Mouse (Mus musculus) lung, postnatal 4 days (tissue): Measurements from ENCODE around the gene Gpr179.
A peak's percentile ranks its signal among the peaks of the same experiment; 100 is the strongest.
"Not testable (repeated sequence)": the region's sequence is repeated elsewhere in the genome, so short reads cannot be mapped to it uniquely, and the experiment has no call there.

Experiments used
- DNase-seq, 2 experiments: peaks; one replicate each; pipeline ENCODE4 v3.0.0; 2021

Gene Gpr179

DNA sequence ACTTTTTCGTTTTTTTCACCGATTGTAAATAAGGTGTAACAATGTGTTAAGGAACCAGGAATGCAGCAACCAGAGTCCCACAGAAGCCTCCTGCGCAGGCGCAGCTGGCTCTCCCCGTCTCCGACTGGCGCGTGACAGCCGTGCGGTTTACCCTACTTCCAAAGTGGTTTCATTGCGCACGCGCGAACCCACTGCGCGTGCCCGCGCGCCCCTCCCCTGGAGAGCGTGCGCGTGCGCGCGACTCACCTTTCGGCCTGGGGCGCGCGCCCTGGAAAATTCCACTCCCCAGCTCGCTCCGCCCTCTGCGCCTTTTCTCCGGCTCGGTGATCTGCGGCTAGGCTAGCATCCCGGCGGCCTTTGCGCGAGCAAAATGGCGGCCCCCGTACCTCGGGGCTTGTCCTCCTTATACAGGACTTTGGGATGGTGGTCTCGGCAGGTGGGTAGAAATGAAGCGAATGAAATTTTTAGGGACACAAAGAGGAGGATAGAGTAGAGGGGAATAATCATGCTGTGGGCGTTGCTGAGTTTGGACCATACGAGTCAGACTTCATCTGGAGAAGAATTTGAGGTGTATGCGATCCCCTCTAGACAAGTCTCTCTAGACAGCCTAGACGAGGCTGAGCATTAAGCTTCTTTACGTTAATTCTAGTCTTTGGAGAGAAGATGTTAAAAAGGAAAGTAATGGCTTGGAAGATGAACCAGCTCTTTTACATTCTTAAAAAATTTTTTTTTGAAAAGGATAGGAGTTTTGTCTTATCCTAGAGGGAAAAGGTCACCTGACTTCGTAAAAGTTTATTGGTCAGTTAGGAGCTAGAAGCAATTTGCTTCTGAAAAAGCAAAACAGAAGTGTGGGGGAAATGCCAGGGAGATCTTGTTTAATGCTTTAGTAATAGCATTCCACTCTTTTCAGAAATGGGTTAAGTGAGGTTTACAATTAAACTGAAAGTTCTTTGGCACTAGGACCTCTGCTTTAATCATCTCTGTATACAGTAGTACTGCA lies 36.1 kb downstream of the Gpr179 start, which contains the start of gene Mrpl45:
Gene Mrpl45 (plus strand): TSS at position 213 of the 1,000 bp plus-strand sequence.
- peak; percentile 99 for DNase-seq

DNA sequence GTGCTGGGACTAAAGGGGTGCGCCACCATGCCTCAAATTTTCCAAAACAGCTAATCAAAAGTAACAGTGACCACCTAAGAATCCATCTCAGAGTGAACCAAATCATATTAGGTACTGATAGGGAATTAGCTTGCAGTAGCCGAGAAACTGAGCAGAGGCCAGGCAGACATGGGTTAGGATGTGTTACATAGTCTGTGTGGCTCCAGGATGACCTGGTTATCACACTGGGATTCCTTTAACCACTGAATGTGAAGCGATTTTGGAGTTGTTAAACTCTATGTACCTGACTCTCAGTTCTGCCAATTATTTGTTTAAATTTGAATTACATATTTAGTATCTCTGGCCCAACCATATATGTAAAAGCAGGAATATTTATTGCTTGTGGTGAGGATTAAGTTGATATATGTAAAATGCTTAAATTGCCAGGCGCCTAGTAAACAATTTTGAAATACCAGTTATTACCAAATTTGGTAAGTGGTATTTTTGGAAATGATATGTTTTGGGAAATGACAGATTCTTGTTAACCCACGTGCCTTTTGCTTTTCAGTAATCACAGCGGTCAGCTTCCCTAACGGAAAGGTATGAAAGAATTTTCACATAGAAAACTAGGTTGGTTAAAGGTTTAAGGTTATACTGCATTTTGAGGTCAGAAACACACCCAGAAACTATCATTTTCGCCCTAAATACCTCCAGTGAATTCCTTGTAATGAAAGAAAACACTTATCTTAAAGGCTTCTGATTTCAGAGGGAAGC lies 37.0 kb downstream of the Gpr179 start:
- DNase-seq: no peak

DNA sequence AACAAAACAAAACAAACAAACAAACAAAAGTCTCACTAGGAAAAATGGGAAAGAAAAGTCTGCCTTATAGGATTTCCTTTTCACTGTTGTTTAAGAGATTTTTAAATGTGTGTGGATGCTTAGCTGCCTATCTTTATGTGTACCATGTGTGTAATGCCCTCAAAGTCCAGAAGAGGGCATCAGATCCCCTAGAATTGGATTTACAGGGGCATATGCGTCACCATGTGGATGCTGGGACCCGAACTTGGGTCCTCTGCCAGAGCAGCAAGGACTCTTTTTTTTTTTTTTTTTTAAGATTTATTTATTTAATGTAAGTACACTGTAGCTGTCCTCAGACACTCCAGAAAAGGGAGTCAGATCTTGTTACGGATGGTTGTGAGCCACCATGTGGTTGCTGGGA lies 37.8 kb downstream of the Gpr179 start:
- no peak for DNase-seq

DNA sequence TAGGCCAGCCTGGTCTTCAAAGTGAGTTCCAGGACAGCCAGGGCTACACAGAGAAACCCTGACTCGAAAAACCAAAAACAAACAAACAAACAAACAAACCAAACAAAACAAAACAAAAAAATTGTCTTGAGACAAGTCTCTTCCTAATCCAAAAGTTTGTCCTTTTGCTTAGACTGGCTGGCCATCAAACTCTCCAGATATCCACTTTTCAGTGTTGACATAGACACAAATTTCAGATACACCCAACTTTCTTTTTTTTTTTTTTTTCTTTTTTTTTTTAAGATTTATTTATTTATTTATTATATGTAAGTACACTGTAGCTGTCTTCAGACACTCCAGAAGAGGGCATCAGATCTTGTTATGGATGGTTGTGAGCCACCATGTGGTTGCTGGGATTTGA lies 39.0 kb downstream of the Gpr179 start:
- not testable (repeated sequence) for DNase-seq

DNA sequence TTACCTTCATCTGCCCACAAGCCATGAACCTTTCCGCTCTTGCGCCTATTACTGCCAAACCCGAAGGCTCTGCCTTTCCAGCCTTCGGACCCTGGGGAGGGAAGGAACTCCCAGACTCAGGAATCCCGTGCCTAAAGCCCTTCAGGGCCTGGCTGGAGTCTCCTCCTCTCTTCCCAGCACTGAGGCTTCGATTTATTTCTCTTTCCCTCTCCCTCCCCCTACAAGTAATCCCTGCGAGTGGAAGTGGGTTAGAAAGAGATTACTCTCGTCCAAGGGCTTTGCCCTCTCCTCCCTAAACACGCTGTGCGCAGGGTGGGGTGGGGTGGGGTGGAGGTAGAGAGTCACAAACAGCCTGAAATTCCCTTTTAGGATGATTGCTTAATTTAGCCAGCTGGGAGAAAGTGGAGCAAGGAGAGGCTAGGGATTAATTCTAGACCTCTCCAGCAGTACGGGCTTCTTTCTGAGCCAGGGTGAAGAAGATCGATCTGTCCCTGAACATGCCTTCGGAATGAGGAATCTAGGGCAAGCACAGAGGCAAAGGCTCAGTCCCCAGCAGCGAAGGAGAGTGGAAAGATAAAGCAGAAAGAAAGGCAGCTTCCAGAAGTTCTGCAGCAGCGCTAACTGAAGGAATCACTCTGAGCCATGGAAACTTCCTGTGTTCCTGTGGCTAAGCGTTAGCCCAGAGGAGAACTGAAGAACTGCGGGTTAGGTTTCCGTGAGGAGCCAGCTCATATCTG lies 40.8 kb downstream of the Gpr179 start:
- peak in 1 of 2 experiments; percentile 39 for DNase-seq

DNA sequence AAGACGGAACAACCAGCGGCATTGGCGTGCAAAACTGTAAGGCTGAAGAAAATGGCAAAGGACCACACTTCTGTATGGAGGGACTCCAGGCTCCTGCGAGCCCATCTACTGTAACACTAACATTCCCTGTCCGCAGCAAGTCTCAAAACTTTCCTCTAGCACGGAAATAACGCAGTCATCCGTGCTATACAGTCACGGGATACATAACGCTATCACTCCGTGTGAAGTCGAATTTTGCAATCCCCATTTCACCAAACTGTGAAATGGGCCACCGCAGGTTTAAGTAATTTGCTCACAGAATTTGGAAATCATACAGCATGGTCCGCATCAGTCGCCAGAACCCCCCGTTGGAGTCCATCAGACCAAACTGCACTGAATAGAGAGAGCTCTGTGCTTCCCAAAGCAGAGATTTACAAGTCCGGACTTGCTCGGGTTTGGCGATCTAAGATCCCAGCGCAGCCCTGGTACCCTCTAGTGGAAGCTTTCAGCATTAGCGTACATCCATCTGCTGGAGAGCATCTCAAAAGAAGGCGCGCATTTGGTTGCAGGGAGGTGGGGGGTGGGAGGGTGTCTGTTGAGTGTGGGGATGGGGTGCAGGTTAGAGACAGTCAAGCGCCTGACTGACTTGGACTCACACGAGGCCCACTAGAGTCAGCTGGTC lies 41.8 kb downstream of the Gpr179 start:
- DNase-seq: peak; percentile 83 to 84

DNA sequence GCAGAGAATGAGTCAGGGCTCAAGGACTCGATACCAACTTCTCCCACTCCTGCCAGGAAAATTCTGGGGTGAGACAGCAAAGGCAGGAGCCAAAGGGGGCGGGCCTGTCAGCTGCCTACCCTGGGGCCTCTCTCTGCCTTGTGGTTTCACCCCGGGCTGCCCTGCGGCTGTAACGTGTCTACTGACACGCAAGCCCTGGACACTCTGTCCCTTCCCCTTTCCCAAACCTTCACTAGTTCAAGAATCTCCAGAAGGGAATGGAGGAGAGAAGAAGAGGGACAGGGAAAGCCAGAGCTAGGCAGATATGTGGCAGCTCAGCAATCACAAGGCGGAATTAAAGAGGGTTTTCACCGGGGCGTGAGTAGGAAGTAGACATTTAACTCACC lies 42.4 kb downstream of the Gpr179 start:
- DNase-seq: peak; percentile 80 to 91

DNA sequence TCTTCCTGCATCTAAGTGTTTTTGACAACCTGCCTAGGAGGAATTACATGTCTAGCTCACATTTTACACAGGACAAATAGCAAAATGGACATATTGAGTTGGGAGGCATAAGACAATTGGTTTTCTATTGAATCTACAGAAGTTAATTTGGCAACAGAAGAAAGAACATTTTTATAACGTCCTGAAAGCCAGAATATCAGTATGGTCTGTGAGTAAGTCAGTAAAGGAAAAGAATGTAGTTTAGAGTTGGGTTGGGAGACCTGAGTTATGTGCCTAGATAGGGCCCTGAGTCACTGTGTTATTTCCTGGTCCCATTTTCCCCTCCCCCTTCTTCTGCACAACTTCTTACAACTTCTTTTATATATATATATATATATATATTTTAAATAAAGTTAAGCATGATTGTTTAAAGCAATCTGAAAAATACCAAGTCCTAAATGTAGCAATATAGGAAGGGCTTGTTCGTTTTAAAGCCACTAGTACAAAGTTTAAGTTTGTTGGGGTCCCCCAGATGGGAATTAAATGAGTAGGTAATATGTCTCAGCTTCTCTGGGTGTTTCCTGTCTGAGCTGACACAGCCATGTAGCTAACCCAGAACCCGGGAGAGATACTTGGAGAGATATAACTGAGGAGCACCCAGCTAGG lies 42.9 kb downstream of the Gpr179 start:
- DNase-seq: no peak

DNA sequence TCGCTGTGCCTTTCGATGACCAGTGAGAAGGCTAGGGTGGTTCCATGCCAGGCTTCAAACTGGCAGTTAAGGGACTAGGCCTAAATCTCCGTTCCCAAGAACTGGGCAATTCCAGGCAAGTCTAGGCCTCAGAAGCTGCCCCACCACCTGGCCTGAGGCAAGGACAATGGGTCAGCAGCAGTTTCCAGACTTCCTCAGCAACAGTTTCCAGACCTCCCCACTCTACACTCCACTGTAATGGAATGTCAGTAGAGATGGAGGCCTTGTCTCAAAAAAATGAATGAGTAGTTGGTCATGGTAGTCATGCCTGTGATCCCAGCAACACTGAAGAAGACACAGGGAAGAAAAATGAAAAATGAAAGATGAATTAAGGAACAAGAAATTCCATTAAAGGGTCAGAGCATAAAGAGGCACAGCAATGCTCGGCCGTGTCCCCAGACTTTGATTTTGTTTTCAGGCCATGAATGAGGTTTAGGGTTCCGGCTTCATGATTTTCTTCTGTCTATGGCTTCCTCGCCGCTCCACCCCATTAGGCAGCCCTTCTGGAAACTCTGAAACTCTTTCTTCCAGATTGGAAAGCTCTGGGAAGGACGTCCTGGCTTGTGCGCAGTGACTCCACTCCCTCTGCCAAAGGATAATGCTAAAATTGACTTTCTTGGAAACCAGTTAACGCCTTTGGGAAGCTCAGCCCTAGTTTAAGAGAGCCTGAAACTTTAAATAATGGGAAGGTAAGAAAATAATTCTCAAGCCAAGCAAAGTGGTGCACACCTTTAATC lies 44.4 kb downstream of the Gpr179 start:
- DNase-seq: no peak

DNA sequence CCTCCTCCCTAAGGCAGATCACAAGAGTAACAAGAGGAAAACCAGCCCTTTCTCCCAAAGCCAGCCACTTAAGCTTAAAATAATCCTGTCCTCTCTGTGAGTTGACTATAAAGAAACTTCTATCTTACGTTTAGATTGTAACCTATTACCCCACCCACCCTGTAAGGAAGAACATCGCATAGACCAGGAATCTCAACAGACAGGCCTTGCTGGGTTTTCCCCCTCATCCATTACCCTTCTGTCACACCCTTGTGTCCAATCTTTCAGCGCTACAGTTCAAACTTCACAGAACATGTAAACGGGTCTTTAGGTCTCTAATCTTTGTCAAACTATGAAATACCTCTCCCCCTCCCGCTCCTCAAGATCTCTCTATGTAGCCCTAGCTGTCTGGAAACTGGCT lies 47.2 kb downstream of the Gpr179 start:
- DNase-seq: no peak

DNA sequence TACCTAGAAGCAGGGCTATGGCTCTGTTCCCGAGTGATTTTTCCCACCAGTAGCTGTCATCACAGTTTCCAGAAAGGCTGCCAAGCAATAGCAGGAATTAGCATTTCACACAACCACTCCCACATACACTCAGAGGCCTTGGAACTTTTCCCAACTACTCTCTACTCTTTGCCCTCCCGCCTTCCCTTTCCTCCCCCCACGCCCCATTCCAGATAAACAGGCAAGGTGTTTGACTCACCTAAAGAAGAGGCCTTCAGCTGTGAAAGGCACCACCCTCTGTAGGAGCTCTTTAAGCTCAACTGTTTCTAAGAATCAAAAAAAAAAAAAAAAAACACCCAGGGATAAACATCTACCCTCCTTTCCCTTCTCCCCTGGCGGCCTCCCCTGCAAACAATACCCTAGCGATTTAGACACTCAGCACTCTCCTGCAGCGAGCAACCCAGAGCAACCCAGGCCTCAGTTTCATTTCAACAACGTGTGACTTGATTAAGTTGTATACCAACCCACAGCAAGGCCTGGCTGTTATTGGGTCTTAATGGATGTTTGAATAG lies 49.6 kb downstream of the Gpr179 start:
- DNase-seq: peak; percentile 68 to 72

DNA sequence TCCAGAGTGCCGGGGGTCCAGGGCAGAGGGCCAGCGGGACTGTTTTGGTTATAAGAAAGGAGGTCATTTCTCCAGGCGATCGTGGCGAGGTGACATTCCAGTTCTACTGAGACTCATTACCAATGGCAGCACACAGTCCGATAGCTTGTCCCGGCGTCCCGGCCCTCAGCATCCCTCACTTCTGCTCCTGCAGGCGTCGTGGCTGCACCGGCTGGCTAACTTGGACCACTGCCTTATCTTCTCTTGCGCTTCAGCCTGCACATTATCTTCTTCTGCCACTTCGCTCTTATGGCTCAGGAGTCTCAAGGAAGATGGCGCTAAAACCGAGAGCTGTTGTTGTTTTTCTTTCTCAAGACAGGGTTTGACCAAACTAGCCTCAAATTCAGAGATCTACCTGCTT lies 50.5 kb downstream of the Gpr179 start:
- DNase-seq: no peak

DNA sequence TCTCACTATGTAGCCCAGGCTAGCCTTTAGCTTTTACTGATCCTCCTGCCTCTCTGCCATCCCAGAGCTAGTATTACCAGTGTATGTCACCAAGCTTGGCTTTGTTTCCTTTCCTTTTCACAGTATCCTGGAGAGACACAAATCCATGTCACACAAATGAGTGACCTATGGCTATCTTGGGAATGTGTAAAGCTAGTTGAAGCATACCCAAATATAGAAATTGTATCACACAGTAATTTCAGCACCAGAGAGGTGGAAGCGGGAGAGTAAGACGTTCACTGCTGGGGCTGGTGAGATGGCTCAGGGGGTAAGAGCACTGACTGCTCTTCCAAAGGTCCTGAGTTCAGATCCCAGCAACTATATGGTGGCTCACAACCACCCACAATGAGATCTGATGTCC lies 51.9 kb downstream of the Gpr179 start:
- no peak for DNase-seq

DNA sequence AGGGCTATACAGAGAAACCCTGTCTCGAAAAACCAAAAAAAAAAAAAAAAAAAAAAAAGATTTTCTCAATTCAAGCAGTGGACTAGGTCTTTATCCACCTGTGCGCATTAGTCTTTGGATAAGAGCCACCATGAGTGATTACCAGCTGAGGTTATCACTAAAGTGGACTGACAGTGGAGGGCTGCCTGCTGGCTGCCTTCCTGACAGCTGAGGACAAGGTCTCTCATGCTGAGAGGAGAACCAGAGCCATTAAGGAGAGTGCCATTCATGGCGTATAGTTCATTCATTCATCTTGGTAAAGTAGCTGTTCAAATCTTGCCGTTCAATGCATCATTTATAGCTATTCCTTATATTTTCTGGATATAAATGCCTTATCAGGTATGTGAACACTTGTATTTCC lies 55.3 kb downstream of the Gpr179 start:
- DNase-seq: no peak

DNA sequence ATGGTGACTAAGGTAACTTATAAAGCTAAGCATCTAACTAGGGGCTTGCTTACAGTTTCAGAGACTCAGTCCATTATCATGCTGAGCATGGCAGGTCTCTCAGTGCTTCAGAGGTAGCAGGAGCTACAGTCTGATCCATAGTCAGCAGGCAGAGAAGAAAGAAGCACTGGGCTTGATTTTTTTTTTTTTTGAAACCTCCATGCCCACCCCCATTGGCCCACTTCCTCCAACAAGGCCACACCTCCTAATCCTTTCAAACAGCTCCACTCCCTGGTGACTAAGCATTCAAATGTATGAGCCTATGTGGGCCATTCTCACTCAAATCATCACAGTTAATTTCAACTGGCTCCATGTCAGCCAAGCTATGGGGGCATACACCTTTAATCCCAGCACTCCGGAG lies 59.1 kb downstream of the Gpr179 start:
- DNase-seq: no peak

DNA sequence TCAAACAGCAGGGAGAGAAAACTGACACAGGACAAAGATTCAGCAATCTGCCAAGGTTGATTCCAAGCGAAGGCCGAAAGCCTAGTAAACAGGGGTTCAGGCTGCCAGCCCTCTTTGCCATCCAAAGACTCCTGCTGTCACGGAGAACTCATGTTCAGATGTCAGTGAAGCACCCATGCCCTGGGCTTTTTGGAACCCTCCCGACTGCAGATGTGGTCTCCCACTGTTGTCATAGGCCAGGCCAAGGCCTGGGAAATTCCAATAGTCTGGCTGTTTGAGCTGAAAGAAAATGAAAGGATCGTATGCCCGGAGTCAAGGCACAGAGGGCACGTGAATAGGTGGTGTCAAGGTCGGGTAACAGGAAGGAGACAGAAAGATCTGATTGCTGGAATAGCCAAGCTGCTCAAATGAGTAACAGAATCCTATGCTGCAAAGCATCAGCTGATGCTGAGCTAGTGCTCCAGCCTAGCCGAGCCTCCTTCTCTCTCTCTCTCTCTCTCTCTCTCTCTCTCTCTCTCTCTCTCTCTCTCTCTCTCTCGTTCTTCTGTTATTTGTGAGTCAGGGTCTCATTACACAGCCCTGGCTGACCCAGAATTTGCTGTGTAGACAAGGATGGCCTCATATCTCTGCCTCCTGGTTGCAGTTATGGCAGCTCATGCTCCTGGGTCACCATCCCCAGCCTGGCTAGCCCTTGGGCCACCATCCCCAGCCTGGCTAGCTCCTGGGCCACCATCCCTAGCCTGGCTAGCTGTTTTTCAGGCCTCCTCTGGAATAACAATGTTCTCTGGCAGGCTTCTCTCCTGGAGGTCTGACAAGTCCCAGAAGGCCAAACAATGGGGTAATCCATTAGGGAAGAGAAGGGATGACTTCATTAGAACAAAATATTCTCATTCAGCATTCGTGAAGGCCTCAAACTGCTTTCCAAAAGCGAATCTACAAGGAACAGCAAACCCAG lies 62.3 kb downstream of the Gpr179 start:
- DNase-seq: no peak

DNA sequence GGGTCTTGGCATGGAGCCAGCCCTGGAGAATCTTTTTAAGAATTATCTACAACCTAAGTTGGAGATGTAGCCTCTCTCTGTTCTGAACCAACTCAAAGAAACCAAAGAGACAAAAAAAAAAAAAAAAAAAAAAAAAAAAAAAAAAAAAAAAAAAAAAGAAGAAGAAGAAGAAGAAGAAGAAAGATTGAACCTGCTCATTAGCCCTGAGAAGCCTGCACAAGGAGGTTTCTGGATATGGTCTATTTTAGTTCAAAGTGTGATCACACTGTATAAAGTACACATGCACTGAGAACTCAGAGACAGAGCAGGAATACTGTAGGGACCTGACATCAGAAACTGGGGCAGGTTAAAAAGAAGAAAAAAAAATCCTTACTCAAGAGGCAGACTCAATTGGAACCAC lies 64.2 kb downstream of the Gpr179 start:
- DNase-seq: no peak

DNA sequence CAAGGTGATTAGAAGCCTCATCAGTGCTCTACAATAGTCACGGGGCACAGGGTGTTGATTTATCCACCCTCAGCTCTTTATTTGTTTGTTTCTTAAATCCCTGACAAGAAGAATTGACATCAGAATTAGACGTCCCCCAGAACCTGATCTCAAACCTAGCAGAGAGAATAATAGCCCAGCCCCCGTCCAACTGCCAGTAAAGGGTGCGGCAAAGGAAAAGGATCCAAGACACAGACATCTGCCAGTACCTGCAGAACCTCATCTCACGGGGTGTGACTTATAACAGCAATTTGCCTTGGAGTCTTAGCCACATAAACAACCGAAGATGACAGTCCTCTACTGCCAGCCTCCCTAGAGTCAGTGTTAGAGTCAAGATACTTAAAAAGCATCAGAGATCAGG lies 64.9 kb downstream of the Gpr179 start:
- no peak for DNase-seq

DNA sequence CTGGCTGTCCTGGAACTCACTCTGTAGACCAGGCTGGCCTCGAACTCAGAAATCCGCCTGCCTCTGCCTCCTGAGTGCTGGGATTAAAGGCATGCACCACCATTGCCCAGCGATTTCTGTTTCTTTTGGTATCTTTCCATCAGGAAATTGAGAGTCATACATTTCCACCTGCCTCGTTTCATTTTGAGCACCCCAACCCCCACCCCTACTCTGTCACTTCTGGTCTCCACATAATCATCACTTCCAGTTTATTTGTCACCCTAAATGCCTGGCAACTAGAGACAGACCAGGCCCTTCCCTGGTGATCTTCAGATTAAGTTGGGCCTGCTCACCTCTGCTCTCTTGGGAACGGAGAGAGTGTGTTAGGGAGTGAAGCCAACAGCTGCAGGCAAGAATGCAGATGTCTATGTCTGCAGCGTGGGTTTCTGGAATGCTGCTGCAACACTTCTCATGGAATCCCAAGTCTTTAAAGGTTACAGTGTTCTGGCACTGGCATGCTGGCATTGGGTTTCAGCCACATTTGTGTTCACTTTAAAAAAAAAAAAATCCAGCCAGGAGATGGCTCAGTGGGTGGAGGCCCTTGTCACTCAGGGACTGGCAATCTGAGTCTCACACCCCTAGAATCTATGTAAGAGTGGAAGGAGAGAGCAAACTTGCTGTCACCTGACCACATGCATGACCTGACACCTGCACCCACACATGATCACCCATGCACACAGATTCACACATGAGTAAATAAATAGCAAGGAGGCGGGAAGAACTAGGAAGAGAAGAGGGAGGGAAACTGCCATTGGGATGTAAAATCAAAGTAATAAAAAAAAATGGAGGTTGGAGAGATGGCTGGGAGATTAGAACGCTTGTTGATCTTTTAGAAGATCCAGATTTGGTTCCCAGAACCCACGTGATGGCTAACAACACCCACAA lies 65.8 kb downstream of the Gpr179 start:
- DNase-seq: no peak
